Mouse (Mus musculus): ENCODE results near the gene Gm16442.
"Not testable (repeated sequence)": the region's sequence is repeated elsewhere in the genome, so short reads cannot be mapped to it uniquely, and the experiment has no call there.

The Gm16442 gene

DNA sequence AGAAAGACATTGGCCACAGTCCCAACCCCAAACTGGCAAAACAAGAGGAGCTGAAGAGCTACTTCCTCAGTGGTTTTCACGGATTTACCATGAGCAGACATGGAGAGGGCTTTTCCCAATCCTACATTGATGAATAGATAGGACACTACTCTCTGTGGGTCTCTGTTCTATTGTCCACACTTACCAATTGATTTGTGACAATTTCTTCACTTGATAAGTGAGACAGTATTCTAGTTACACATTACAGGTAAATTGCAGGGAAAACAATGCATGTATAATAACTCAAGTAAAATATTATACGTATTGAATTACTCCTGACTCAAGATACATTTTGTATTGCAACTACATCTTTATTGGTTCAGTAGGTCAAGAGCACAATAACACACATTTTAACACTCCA lies at the start of gene Gm16442:
Gene Gm16442, minus strand, starts transcription at position 101 of the 400 bp plus-strand sequence.
- DNase-seq (ENCODE audit: low spot score): not testable (repeated sequence)

- DNase-seq (ENCODE audit: low spot score): not testable (repeated sequence)
These were observed 45.9 kb upstream of the Gm16442 start, which contains the start of gene Vmn1r94 for GRCm38 (mm10) chr7:20168277-20168676. TSS of gene Vmn1r94 (minus strand) at chr7:20168377.

DNA sequence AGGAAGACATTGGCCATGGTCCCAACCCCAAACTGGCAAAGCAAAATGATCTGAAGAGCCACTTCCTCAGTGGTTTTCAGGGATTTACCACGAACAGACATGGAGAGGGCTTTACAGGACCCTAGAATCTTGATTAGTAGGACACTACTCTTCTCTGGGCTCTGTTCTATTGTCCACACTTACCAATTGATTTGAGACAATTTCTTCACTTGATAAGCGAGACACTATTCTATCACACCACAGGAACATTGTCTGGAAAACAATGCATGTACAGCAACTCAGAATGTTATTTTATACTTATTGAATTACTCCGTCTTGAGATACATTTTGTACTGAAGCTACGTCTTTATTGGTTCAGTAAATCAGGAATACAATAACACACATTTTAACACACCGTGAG lies 16.6 kb upstream of the Gm16442 start, which contains the start of gene Vmn1r93:
Gene Vmn1r93, minus strand, starts transcription at position 101 of the 400 bp plus-strand sequence.
- not testable (repeated sequence) for DNase-seq (ENCODE audit: low spot score)

DNA sequence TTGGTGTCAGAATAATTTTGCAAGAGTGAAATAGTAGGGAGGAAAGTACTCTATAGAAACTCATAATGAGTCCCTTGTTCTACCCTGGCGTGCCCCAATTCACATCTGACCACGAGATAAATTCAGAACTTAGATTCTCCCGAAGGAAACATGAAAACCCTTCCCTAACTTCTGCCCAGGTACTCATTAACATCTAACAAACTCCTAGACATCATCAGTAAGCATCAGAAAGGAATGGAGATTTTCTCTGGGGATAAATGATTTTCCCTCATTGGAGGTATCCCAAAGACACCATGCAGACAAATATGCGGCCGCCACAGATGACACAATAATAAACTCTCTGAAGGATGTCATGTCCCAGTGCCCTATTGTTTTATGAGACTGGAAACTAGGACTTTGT lies 23.0 kb downstream of the Gm16442 start, which contains the start of gene Vmn1r91:
Gene Vmn1r91, plus strand, starts transcription at position 301 of the 400 bp plus-strand sequence.
- not testable (repeated sequence) for DNase-seq (ENCODE audit: low spot score)

DNA sequence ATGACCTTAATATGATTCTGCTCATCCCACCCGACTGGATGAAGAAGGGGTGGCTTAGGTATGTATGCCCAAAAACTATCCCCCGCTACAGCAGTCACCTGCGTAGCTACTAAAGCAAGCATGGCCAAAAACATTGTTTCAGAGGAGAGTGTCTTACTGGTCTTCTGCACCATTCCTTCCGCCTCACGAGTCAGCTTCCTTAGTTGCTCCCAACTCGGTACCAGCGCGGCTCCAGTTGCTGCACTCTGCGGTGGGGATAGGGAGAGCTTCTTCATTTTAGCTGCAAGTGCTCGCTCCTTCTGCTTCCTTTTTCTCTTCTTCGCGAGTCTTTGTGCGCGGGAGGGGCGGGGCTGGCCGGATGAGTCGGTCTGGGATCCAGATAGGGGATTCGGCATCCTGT lies 44.3 kb downstream of the Gm16442 start:
- not testable (repeated sequence) for DNase-seq (ENCODE audit: low spot score)

Data from layer of hippocampus, adult 11-12 months (tissue).